Mouse (Mus musculus): ENCODE measurements at regions not wholly inside any gene's neighbourhood (a gene's known extent, or its start where the extent isn't known, plus 50 kb on each side); places are given as distances from the start of the nearest gene placed in this dataset.
"Not testable (repeated sequence)": the region's sequence is repeated elsewhere in the genome, so short reads cannot be mapped to it uniquely, and the experiment has no call there.

DNA sequence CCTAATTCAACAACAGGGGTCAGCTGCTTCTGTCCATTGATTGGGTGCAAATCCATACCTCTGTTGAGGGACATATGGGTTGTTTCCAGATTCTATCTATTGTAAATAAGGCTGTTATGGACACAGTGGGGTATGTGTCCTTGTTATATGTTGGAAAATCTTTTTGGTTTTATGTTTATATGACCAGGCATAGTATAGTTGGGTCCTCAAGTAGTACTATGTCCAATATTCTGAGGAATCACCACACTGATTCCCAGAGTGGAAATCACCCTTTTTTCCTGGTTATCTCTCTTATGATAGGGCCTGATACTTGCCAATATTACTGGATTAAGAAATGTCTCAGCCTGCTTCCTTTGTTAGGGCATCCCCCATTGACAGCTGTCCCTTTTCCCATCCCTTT, 1471.0 kb downstream of the Kcnt2 start:
- no peaks in the 10 kb centered on the region for H3K27me3 ChIP-seq (ENCODE audit: control insufficient read depth, insufficient read depth, low read length)
- no peak overlapping the region for H3K9ac ChIP-seq (replicated peaks; ENCODE audit: low read depth, low read length)
- H3K27ac ChIP-seq (ENCODE audit: low read depth, low read length), result no peak overlapping the region
- no peak overlapping the region for H3K4me3 ChIP-seq (ENCODE audit: low read depth, low read length)
- no peak overlapping the region for H3K4me2 ChIP-seq (ENCODE audit: low read depth, low read length)
- peak; percentile 57; the same call in 1 of the 2 replicates for ATAC-seq (ENCODE audit: low read depth)
- H3K9me3 ChIP-seq (ENCODE audit: control insufficient read depth, low read length), result no peaks in the 10 kb centered on the region
- H3K4me1 ChIP-seq (ENCODE audit: control insufficient read depth, insufficient read depth, low read length), result 0 out of 2 replicates have a peak, but pooled peaks cover 5% of the 10 kb centered on the region
- no peaks in the 10 kb centered on the region for H3K36me3 ChIP-seq (ENCODE audit: control insufficient read depth, insufficient read depth, low read length)

DNA sequence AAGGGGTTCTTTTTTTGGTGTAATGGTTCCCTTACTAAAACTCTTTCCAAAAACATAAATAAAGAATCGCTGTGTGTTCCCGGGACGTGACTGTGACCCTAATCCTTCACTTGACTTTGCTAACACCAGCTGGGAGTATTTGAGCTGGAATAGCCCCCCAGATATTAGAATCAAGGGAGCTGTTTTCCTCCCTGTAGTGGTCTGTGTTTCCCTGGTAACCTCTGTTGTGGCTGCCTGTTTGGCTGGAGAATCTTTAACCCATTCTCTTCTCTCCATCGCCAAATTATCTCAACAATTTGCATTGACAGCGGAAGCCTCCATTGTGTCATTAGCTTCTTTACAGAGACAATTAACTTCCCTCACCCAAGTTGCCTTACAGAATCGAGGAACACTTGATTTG, 1471.6 kb downstream of the Kcnt2 start:
- Histone ChIP-seq H3K27ac (ENCODE audit: low read depth, low read length) (no peak overlapping the region), H3K36me3 (ENCODE audit: control insufficient read depth, insufficient read depth, low read length) (no peaks in the 10 kb centered on the region), H3K9me3 (ENCODE audit: control insufficient read depth, low read length) (no peaks in the 10 kb centered on the region), H3K27me3 (ENCODE audit: control insufficient read depth, insufficient read depth, low read length) (no peaks in the 10 kb centered on the region), H3K4me2 (ENCODE audit: low read depth, low read length) (no peak overlapping the region), H3K4me1 (ENCODE audit: control insufficient read depth, insufficient read depth, low read length) (0 out of 2 replicates have a peak, but pooled peaks cover 5% of the 10 kb centered on the region), H3K9ac (replicated peaks; ENCODE audit: low read depth, low read length) (no peak overlapping the region), H3K4me3 (ENCODE audit: low read depth, low read length) (no peak overlapping the region)
- peak; percentile 88 for ATAC-seq (ENCODE audit: low read depth)
- 12% methylated on average over 6 of the region's 6 CpGs for WGBS

DNA sequence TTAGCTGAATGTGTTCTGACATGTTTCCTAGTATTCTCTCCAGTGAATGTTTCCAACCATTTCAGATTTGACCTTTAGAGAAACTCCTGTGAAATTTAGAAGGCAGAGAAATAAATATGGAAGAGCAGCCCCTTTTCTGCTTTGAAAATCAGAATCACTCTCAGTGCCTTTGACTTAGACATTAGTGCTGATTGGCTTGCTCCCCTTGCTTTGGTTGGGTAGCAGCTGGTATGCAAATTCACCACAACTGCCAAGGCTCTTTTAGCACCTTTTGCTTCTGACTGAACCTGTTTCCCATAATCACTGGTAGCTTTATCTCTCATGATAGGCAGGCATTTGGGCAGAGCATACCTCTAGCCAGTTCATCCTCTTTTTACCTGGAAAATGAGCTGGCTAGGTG, 1495.3 kb downstream of the Kcnt2 start:
- Histone ChIP-seq H3K27me3 (ENCODE audit: control insufficient read depth, insufficient read depth, low read length) (no peaks in the 10 kb centered on the region), H3K36me3 (ENCODE audit: control insufficient read depth, insufficient read depth, low read length) (no peaks in the 10 kb centered on the region), H3K27ac (ENCODE audit: low read depth, low read length) (no peak overlapping the region), H3K4me2 (ENCODE audit: low read depth, low read length) (no peak overlapping the region), H3K9me3 (ENCODE audit: control insufficient read depth, low read length) (no peaks in the 10 kb centered on the region), H3K4me1 (ENCODE audit: control insufficient read depth, insufficient read depth, low read length) (no peaks in the 10 kb centered on the region), H3K9ac (replicated peaks; ENCODE audit: low read depth, low read length) (no peak overlapping the region), H3K4me3 (ENCODE audit: low read depth, low read length) (no peak overlapping the region)
- ATAC-seq (ENCODE audit: low read depth), result no peak

DNA sequence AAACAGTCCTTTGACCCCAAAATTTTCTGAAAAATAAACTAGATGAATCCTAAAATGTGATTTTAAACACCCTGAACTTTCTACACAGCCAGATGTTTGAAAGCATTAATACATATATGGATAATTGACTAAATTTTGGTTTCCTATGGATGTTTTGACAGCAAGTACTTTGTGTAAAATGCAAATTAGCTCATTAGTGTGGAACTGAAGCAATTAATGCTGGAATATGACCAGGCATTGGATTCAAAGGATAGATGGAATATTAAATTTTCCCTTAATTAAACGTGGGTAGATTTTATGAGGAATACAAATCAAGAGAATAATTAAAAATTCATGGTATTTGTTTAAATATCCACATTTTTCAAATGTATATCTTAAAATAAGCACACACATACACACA, 1530.1 kb downstream of the Kcnt2 start:
- H3K9me3 ChIP-seq (ENCODE audit: control insufficient read depth, low read length), result no peaks in the 10 kb centered on the region
- no peak overlapping the region for H3K9ac ChIP-seq (replicated peaks; ENCODE audit: low read depth, low read length)
- H3K36me3 ChIP-seq (ENCODE audit: control insufficient read depth, insufficient read depth, low read length), result no peaks in the 10 kb centered on the region
- H3K4me1 ChIP-seq (ENCODE audit: control insufficient read depth, insufficient read depth, low read length), result no peaks in the 10 kb centered on the region
- no peak for ATAC-seq (ENCODE audit: low read depth)
- WGBS, result 46% methylated on average over 1 of the region's 1 CpGs
- no peak overlapping the region for H3K4me3 ChIP-seq (ENCODE audit: low read depth, low read length)
- no peak overlapping the region for H3K4me2 ChIP-seq (ENCODE audit: low read depth, low read length)
- no peaks in the 10 kb centered on the region for H3K27me3 ChIP-seq (ENCODE audit: control insufficient read depth, insufficient read depth, low read length)
- H3K27ac ChIP-seq (ENCODE audit: low read depth, low read length), result no peak overlapping the region

DNA sequence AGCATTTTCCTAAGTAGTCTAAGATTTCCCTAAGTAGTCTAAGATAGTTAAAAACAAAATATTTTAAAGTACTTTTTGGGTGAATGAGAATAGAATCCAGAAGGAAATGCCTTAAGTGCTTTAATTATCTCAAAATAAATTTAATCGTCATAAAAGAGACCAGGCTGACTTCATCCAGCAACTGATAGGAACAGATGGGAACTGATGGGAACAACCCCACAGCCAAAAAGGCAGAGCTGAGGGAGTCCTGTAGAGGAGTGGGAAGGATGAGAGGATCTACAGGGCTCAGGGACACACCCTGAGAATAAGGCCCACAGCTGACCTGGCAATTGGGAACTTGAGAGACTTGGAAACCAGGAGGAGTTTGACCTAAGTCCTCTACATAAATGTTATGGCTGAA, 1537.4 kb downstream of the Kcnt2 start:
- ATAC-seq (ENCODE audit: low read depth), result no peak
- Histone ChIP-seq H3K4me2 (ENCODE audit: low read depth, low read length) (no peak overlapping the region), H3K27me3 (ENCODE audit: control insufficient read depth, insufficient read depth, low read length) (no peaks in the 10 kb centered on the region), H3K9ac (replicated peaks; ENCODE audit: low read depth, low read length) (no peak overlapping the region), H3K27ac (ENCODE audit: low read depth, low read length) (no peak overlapping the region), H3K36me3 (ENCODE audit: control insufficient read depth, insufficient read depth, low read length) (no peaks in the 10 kb centered on the region), H3K4me3 (ENCODE audit: low read depth, low read length) (no peak overlapping the region), H3K9me3 (ENCODE audit: control insufficient read depth, low read length) (no peaks in the 10 kb centered on the region), H3K4me1 (ENCODE audit: control insufficient read depth, insufficient read depth, low read length) (no peaks in the 10 kb centered on the region)
- WGBS, result 89% methylated on average over 1 of the region's 1 CpGs

DNA sequence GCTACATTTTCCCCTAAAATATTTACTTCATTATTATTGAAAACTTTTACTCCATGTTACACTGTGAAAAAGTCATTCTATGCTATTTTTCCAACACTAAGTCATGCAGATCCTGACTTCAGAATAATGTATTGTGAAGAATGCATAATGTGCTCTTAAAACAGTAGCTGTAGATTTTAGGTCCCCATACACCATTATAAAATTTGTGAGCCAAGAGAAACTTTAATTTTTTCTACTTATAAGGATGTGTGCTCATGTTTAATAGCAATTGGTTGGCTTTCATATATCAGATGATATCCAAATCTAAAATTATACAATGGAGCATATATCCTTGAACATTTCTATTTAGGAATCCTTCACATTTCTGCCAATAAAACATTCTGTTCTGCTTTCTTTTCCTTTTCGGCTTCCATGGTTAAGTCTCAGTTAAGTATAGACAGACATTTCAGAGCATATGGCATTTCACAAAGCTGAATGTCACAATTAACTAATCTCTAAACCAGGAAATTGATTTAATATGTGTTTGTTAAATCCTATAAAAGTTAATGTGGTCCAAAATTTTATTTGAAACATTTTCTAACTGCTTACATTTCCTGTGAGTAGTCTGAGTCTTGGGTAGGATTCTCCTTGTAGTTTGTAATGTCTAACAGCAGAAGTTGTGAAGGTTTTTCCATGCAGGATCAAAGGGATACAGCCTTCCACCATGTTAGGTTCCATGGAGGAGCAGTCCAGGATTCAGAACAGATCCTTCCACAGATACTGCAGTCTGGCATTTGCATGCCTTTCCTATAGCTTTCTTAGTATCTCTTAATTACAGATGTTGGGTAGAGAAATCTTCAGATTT, 1567.6 kb downstream of the Kcnt2 start:
- Histone ChIP-seq H3K27ac (ENCODE audit: low read depth, low read length) (no peak overlapping the region), H3K36me3 (ENCODE audit: control insufficient read depth, insufficient read depth, low read length) (no peaks in the 10 kb centered on the region), H3K4me3 (ENCODE audit: low read depth, low read length) (no peak overlapping the region), H3K4me1 (ENCODE audit: control insufficient read depth, insufficient read depth, low read length) (no peaks in the 10 kb centered on the region), H3K27me3 (ENCODE audit: control insufficient read depth, insufficient read depth, low read length) (no peaks in the 10 kb centered on the region), H3K9ac (replicated peaks; ENCODE audit: low read depth, low read length) (no peak overlapping the region), H3K9me3 (ENCODE audit: control insufficient read depth, low read length) (no peaks in the 10 kb centered on the region), H3K4me2 (ENCODE audit: low read depth, low read length) (no peak overlapping the region)
- no peak for ATAC-seq (ENCODE audit: low read depth)
- WGBS, result 86% methylated on average over 1 of the region's 1 CpGs

DNA sequence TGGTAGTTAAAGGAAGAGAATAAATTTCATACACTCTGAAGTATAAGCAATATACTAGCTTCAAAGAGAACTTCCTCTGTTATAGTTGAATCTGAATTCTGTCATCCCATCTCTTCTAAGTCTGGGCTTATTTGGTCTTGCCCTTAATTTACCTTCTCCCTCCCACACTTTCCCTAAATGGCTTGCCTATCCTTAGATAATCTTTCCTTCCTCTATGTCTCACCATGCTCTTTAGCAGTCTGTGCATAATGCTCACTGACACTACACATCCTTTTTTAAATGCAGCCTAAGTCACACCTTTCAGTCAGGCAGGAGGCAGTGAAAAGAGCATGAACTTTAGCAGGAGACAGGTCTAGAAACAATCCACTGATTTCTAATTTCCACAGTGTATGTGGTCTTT, 1585.5 kb downstream of the Kcnt2 start:
- Histone ChIP-seq H3K36me3 (ENCODE audit: control insufficient read depth, insufficient read depth, low read length) (no peaks in the 10 kb centered on the region), H3K27ac (ENCODE audit: low read depth, low read length) (no peak overlapping the region), H3K4me3 (ENCODE audit: low read depth, low read length) (no peak overlapping the region), H3K27me3 (ENCODE audit: control insufficient read depth, insufficient read depth, low read length) (no peaks in the 10 kb centered on the region), H3K9me3 (ENCODE audit: control insufficient read depth, low read length) (no peaks in the 10 kb centered on the region), H3K9ac (replicated peaks; ENCODE audit: low read depth, low read length) (no peak overlapping the region), H3K4me1 (ENCODE audit: control insufficient read depth, insufficient read depth, low read length) (no peaks in the 10 kb centered on the region), H3K4me2 (ENCODE audit: low read depth, low read length) (no peak overlapping the region)
- no peak for ATAC-seq (ENCODE audit: low read depth)

DNA sequence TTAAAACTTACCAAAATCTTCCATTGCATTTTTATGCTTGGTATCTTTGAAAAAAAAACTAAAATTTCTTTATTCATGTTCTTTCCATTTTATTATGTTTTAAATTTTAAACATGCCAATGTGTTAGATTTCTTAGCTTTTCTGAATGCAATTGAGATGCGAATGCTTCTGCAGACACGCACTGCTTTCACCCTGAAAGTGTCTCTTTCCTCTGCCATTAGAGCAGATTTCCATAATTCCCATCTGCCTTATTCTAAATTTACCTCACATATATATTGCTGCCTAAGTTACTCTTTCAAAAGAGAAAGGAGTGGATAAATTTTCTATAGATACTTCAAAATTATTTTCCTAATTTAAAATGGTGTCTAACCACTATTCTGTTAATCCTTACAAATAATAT, 1596.6 kb downstream of the Kcnt2 start:
- H3K36me3 ChIP-seq (ENCODE audit: control insufficient read depth, insufficient read depth, low read length), result no peaks in the 10 kb centered on the region
- no peak overlapping the region for H3K27ac ChIP-seq (ENCODE audit: low read depth, low read length)
- no peak overlapping the region for H3K9ac ChIP-seq (replicated peaks; ENCODE audit: low read depth, low read length)
- H3K4me2 ChIP-seq (ENCODE audit: low read depth, low read length), result no peak overlapping the region
- ATAC-seq (ENCODE audit: low read depth), result no peak
- no peaks in the 10 kb centered on the region for H3K27me3 ChIP-seq (ENCODE audit: control insufficient read depth, insufficient read depth, low read length)
- 87% methylated on average over 2 of the region's 2 CpGs for WGBS
- no peak overlapping the region for H3K4me3 ChIP-seq (ENCODE audit: low read depth, low read length)
- no peaks in the 10 kb centered on the region for H3K9me3 ChIP-seq (ENCODE audit: control insufficient read depth, low read length)
- no peaks in the 10 kb centered on the region for H3K4me1 ChIP-seq (ENCODE audit: control insufficient read depth, insufficient read depth, low read length)

DNA sequence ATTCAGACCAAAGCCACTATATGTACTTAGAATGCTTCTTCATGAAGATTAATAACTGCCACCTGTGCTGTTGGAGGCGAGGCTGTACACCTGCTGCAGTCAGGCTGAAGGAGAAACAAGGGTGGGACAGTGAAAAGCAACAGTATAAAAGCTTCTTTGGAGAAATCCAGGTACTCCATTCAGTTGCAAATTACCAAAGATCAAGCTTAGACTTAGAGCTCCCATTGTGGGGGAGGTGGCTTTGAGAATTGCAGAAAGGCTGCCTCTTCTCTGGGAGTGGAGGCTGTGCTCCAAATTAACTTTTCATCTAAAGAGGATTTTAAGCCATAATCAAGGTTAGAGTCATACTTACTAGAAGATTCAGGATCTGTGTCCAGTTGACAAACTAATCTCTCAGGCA, 1607.9 kb downstream of the Kcnt2 start:
- not testable (repeated sequence) for H3K9me3 ChIP-seq (ENCODE audit: control insufficient read depth, low read length); H3K36me3 ChIP-seq (ENCODE audit: control insufficient read depth, insufficient read depth, low read length); H3K9ac ChIP-seq (replicated peaks; ENCODE audit: low read depth, low read length); ATAC-seq (ENCODE audit: low read depth); H3K4me1 ChIP-seq (ENCODE audit: control insufficient read depth, insufficient read depth, low read length); H3K27ac ChIP-seq (ENCODE audit: low read depth, low read length); H3K4me2 ChIP-seq (ENCODE audit: low read depth, low read length); H3K27me3 ChIP-seq (ENCODE audit: control insufficient read depth, insufficient read depth, low read length); H3K4me3 ChIP-seq (ENCODE audit: low read depth, low read length)
- WGBS, result 68% methylated on average over 1 of the region's 1 CpGs
